8 mouse cellular contexts compared by ENCODE assay signal in the genomic region with DNA sequence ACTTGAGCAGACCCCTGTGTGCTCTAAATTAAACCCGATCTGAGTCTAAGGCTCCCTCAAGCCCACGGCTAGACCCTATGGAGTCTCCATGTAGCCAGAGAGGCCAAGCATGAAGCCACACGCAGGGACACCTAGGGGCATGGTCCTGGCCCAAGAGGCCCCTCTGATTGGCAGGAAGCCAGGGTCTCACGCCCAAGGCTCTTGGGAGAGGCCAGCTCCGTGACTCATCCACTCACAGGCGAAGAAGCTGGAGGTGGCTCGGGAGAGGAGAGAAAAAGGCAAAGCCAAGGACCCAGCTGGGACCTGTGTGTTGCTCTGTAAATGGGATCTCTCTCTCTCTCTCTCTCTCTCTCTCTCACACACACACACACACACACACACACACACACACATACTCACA. TPM values are rescaled to one million over a fixed set of nuclear protein-coding genes. Genes with fewer than 3 reads are reported as not detected.
DNase-seq lines count a peak whose midpoint lies in the region; ATAC-seq and TF ChIP-seq lines count a peak whose summit lies in the region.

No protein-coding gene starts in this region.

- no peak for TF ChIP-seq POLR2A in brain, embryonic 14.5 days (IDR thresholded peaks at IDR 0.05; ENCODE audit: borderline replicate concordance, extremely low read depth, insufficient read depth, insufficient read length, poor library complexity, severe bottlenecking)

- no peak for TF ChIP-seq CTCF in left cerebral cortex, adult 2 months (IDR thresholded peaks at IDR 0.05)
- no peak for TF ChIP-seq CTCF in brain, embryonic 14.5 days (IDR thresholded peaks at IDR 0.05; ENCODE audit: borderline replicate concordance, extremely low read depth, insufficient read depth, insufficient read length)

- H3K27ac ChIP-seq in left cerebral cortex, adult 2 months, result peak overlapping the region; percentile 80
- peak overlapping the region; percentile 95 for H3K27ac ChIP-seq in midbrain, embryonic 10.5 days (replicated peaks)

- no peak for ATAC-seq in CD4-positive, CD25-positive, alpha-beta regulatory T cell, adult 4 months

- intact Hi-C loops in left cerebral cortex, adult 2 months (cut with DNase I), result no loop called here
- intact Hi-C loops in heart, postnatal 10 days (cut with DNase I), result no loop called here

- peaks cover 97% of the 10 kb centered on the region for H3K4me1 ChIP-seq in midbrain, embryonic 10.5 days

- 45% methylated on average over 7 of the region's 7 CpGs for WGBS in midbrain, embryonic 10.5 days

- no peaks in the 10 kb centered on the region for H3K9me3 ChIP-seq in midbrain, embryonic 10.5 days (replicated peaks)

- no peak overlapping the region for H3K4me3 ChIP-seq in left cerebral cortex, adult 2 months
- H3K4me3 ChIP-seq in midbrain, embryonic 10.5 days, result peak overlapping the region; percentile 31; the same call in 1 of the 2 replicates

- 0 out of 2 replicates have a peak, but pooled peaks cover 2% of the 10 kb centered on the region for H3K36me3 ChIP-seq in midbrain, embryonic 10.5 days

- DNase-seq in left cerebral cortex, adult 2 months (ENCODE audit: extremely low spot score in 1 of 2, low spot score in 2 of 2), result no peak
- DNase-seq in left cerebral cortex, adult 8-10 months (ENCODE audit: low spot score in 2 of 2), result no peak
- peak; percentile 73 for DNase-seq in brain, embryonic 14.5 days (ENCODE audit: low read depth)
- peak; percentile 61 to 64 for DNase-seq in heart, postnatal 10 days
- no peak for DNase-seq in midbrain, embryonic 10.5 days (ENCODE audit: low spot score)
- no peak for DNase-seq in thymus, adult 18-20 months
- no peak for DNase-seq in embryo, embryonic 10 days (ENCODE audit: low spot score)

- H3K27me3 ChIP-seq in midbrain, embryonic 10.5 days (ENCODE audit: low read depth, poor library complexity, severe bottlenecking), result no peaks in the 10 kb centered on the region

RNA-seq across cellular contexts. Expression of a gene that starts 44.6 kb away (rescaled TPM):
- total RNA-seq in left cerebral cortex, adult 2 months (2021), result 100 to 1,000 TPM; 228 to 270 TPM
- 100 to 1,000 TPM; 171 to 184 (median 179) TPM for total RNA-seq in left cerebral cortex, adult 8-10 months (2022)
- polyA plus RNA-seq in brain, embryonic 14.5 days (2012; rRNA removed), result 31.6 and 71.5 TPM in 2 replicates
- total RNA-seq in heart, postnatal 10 days (2021), result 100 to 1,000 TPM; 112 to 125 TPM
- polyA plus RNA-seq in midbrain, embryonic 10.5 days (2016; fragmentation: Nextera tagmentation; extraction: Ambion mirVana), result 16.2 and 19.1 TPM in 2 replicates
- 1 to 10 TPM; 4.0 to 6.1 TPM for polyA plus RNA-seq in CD4-positive, CD25-positive, alpha-beta regulatory T cell, adult 4 months (2017; shearing (Covaris generic))

Comparison
In these comparisons a context has a peak if more than half of its experiments do, and no peak if none do; other contexts are left out.
1. DNase-seq: peak in brain, embryonic 14.5 days (single experiment) and heart, postnatal 10 days (2 of 2); none in left cerebral cortex, adult 2 months (0 of 2), left cerebral cortex, adult 8-10 months (0 of 2), midbrain, embryonic 10.5 days (single experiment), thymus, adult 18-20 months (0 of 2) and embryo, embryonic 10 days (single experiment).